Mouse (Mus musculus) stomach, embryonic 15.5 days (tissue): ENCODE measurements around the gene Homez. TPM values are rescaled to one million over a fixed set of nuclear protein-coding genes. Genes with fewer than 3 reads are reported as not detected.
A peak's percentile ranks its signal among the peaks of the same experiment; 100 is the strongest.

Source experiments
- ATAC-seq: fragments of 200-750 bp; cut with Nextera tagmentation; 2 replicates; pipeline ENCODE4 v1.8.0; 2017; ENCODE audit warnings: low read depth, moderate number of reproducible peaks, moderate TSS enrichment; ENCODE audit not compliant: insufficient read depth, low FRiP score
- H3K27ac ChIP-seq: fragments of 300-500 bp; sonication (generic); 2 replicates; pipeline ENCODE4 v1.5.1; 2015; ENCODE audit warnings: mild to moderate bottlenecking, inconsistent platforms
- H3K27me3 ChIP-seq: fragments of 300-500 bp; sonication (generic); replicated peaks from 2 replicates; pipeline ENCODE4 v1.6.1; 2015; ENCODE audit warnings: inconsistent platforms
- H3K36me3 ChIP-seq: fragments of 300-500 bp; sonication (generic); 2 replicates; pipeline ENCODE4 v1.6.1; 2015; ENCODE audit warnings: inconsistent platforms
- H3K4me1 ChIP-seq: fragments of 300-500 bp; sonication (generic); 2 replicates; pipeline ENCODE4 v1.6.1; 2015; ENCODE audit warnings: inconsistent platforms
- H3K4me2 ChIP-seq: fragments of 300-500 bp; sonication (generic); 2 replicates; pipeline ENCODE4 v1.6.1; 2015; ENCODE audit warnings: mild to moderate bottlenecking, inconsistent platforms
- H3K4me3 ChIP-seq: fragments of 300-500 bp; sonication (generic); replicated peaks from 2 replicates; pipeline ENCODE4 v1.5.1; 2015; ENCODE audit warnings: inconsistent platforms
- H3K9ac ChIP-seq: fragments of 300-500 bp; sonication (generic); 2 replicates; pipeline ENCODE4 v1.6.1; 2015; ENCODE audit warnings: inconsistent platforms
- H3K9me3 ChIP-seq: fragments of 300-500 bp; sonication (generic); 2 replicates; pipeline ENCODE4 v1.6.1; 2016; ENCODE audit warnings: inconsistent platforms
- WGBS: fragments of 180-500 bp; shearing (Covaris S2); methylation state at CpG from one replicate; pipeline ENCODE4 v1.1.7; 2015; 5-methylcytosine and 5-hydroxymethylcytosine counted together
- polyA plus RNA-seq: library from polyadenylated mRNA; unstranded; fragments of >200 nt; fragmentation: Nextera tagmentation; extraction: Ambion mirVana; gene quantifications from 2 replicates; pipeline ENCODE4 v1.2.1, GENCODE M21; 2015

Homez gene
- polyA plus RNA-seq, 1 experiment from 2014 or later: 8.4 TPM

DNA sequence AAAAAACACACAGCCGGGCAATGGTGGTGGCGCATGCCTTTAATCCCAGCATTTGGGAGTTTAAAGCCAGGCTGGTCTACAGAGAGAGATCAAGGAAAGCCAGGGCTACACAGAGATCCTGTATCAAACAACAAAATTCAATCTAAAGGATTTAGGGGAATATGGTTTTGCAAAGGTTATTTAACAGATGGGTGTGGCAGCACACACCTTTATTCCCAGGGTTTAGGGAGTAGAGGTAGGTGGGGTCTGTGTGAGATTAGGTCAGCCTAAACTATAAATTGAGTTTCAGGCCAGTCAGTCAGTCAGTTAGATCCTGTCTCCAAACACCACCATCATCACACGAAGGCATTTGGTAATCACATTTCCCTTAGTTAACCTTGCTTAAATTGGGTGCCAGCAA lies 21.4 kb upstream of the Homez start, which contains the start of gene Pabpn1:
Gene Pabpn1 (plus strand): TSS at position 301 of the 400 bp plus-strand sequence.
- ATAC-seq: no peak
- H3K9ac ChIP-seq: no peak within 1 kb of the TSS
- WGBS: 87% methylated on average over 3 of the region's 3 CpGs
- peak within 1 kb of the TSS; percentile 52 for H3K4me2 ChIP-seq
- no peaks in the 10 kb centered on the region for H3K9me3 ChIP-seq
- no peaks in the 10 kb centered on the region for H3K27me3 ChIP-seq
- H3K36me3 ChIP-seq: peaks cover 9% of the 10 kb centered on the region
- peaks cover 11% of the 10 kb centered on the region; the same call in 1 of the 2 replicates for H3K4me1 ChIP-seq
- peak within 1 kb of the TSS; percentile 89 for H3K27ac ChIP-seq
- H3K4me3 ChIP-seq: peak within 1 kb of the TSS; percentile 90

DNA sequence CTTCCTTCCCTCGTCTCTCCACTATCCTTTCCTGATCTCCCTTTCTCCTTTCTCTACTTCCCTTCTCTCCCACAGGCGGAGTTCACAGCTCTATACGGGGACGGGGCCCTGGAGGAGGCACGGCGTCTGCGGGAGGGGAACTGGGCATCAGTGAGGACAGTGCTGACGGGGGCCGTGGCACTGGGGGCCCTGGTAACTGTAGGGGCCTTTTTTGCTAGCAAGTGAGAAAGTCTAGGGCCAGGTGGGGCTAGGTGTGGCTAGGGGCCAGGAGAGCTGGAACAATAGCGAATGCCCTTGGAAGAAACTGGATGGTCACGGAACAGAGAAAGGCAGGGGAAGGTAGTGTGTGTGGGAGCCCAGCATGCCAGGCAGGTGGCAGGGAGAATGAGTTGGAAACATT lies 14.5 kb upstream of the Homez start:
- Histone ChIP-seq H3K27me3 (no peaks in the 10 kb centered on the region), H3K4me2 (peak overlapping the region; percentile 82), H3K36me3 (0 out of 2 replicates have a peak, but pooled peaks cover 3% of the 10 kb centered on the region), H3K27ac (no peak overlapping the region), H3K4me1 (peaks cover 15% of the 10 kb centered on the region), H3K9me3 (no peaks in the 10 kb centered on the region), H3K9ac (no peak overlapping the region), H3K4me3 (no peak overlapping the region)
- 79% methylated on average over 11 of the region's 11 CpGs for WGBS
- ATAC-seq: no peak

DNA sequence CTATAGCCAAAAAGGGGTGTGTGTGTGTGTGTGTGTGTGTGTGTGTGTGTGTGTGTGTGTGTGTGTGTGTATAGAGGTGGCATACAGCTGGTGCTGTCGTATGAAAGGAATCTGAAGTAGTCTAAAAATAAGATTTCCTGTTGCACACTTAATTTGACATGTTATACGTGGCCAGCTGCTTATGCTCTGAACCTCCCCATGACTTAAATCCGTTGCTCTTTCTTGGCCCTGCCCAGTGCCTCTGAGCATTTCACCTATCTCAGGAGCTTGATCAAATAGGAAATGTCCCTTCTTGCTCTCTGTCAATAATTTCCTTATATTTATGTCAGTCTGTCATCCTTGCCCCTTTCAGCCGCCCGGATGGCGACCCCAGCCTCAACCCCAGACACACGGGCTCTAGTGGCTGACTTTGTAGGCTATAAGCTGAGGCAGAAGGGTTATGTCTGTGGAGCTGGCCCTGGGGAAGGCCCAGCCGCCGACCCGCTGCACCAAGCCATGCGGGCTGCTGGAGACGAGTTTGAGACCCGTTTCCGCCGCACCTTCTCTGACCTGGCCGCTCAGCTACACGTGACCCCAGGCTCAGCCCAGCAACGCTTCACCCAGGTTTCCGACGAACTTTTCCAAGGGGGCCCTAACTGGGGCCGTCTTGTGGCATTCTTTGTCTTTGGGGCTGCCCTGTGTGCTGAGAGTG lies 13.4 kb upstream of the Homez start:
- Histone ChIP-seq H3K4me2 (peak overlapping the region; percentile 82), H3K9me3 (no peaks in the 10 kb centered on the region), H3K36me3 (0 out of 2 replicates have a peak, but pooled peaks cover 3% of the 10 kb centered on the region), H3K27ac (peak overlapping the region; percentile 88), H3K27me3 (no peaks in the 10 kb centered on the region), H3K9ac (peak overlapping the region; percentile 66), H3K4me1 (peaks cover 15% of the 10 kb centered on the region), H3K4me3 (peak overlapping the region; percentile 53)
- peak; percentile 6 for ATAC-seq
- WGBS: 16% methylated on average over 21 of the region's 21 CpGs

- peak within 1 kb of the TSS; percentile 66 for H3K9ac ChIP-seq
- H3K4me1 ChIP-seq: peaks cover 15% of the 10 kb centered on the region
- peak within 1 kb of the TSS; percentile 82 for H3K4me2 ChIP-seq
- H3K36me3 ChIP-seq: 0 out of 2 replicates have a peak, but pooled peaks cover 3% of the 10 kb centered on the region
- H3K27me3 ChIP-seq: no peaks in the 10 kb centered on the region
- peak within 1 kb of the TSS; percentile 88 for H3K27ac ChIP-seq
- under 1% methylated on average over 27 of the region's 27 CpGs for WGBS
- H3K4me3 ChIP-seq: peak within 1 kb of the TSS; percentile 53
- H3K9me3 ChIP-seq: no peaks in the 10 kb centered on the region
- peak; percentile 88 for ATAC-seq
Measured at GRCm38 (mm10) chr14:54883154-54884021, 12.6 kb upstream of the Homez start, which contains the start of the genes Bcl2l2 and Gm20521. Bcl2l2 (plus strand) TSS chr14:54883377. Gm20521 (plus strand) TSS chr14:54883441.

GRCm38 (mm10) chr14:54877048-54877715 lies 6.4 kb upstream of the Homez start, which contains the start of gene Ppp1r3e:
Ppp1r3e (minus strand) TSS chr14:54877550.
- no peaks in the 10 kb centered on the region for H3K27me3 ChIP-seq
- under 1% methylated on average over 60 of the region's 61 CpGs for WGBS
- peak within 1 kb of the TSS; percentile 85 for H3K27ac ChIP-seq

DNA sequence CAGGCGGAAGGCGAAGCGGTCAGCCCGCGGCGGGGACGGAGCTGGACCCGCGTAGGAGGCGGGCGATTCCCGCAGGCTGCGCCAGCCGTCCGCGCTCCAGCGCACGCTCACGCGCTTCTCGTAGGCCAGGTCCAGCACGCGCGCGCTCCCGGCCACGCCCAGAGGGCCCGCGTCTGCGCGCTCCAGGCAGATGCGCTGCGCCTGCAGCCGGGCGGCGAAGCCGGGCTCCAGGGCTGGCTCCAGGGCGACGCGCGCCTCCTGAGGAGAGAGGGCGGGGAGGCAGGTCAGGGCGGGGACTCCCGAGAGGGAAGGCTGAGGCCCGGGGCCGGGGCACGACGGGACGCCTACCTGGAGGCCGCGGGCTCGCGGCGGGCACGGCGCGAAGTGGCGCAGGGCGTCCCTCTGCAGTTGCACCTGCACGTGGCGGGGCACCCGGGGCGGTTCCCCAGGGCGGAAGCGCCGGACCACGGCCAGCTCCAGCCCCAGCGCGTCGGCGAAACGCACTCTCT lies 5.8 kb upstream of the Homez start:
- Histone ChIP-seq H3K4me3 (peak overlapping the region; percentile 83), H3K36me3 (no peaks in the 10 kb centered on the region), H3K9me3 (no peaks in the 10 kb centered on the region), H3K27ac (peak overlapping the region; percentile 85), H3K27me3 (no peaks in the 10 kb centered on the region), H3K4me1 (no peaks in the 10 kb centered on the region), H3K9ac (peak overlapping the region; percentile 71), H3K4me2 (peak overlapping the region; percentile 89)
- under 1% methylated on average over 70 of the region's 72 CpGs for WGBS
- peak; percentile 91 for ATAC-seq

More at GRCm38 (mm10) chr14:54877048-54877715, 6.4 kb upstream of the Homez start, which contains the start of gene Ppp1r3e:
- peak; percentile 80 for ATAC-seq
- H3K9ac ChIP-seq: peak within 1 kb of the TSS; percentile 71
- no peaks in the 10 kb centered on the region for H3K9me3 ChIP-seq
- no peaks in the 10 kb centered on the region for H3K36me3 ChIP-seq
- no peaks in the 10 kb centered on the region for H3K4me1 ChIP-seq
- H3K4me3 ChIP-seq: peak within 1 kb of the TSS; percentile 83
- peak within 1 kb of the TSS; percentile 89 for H3K4me2 ChIP-seq

DNA sequence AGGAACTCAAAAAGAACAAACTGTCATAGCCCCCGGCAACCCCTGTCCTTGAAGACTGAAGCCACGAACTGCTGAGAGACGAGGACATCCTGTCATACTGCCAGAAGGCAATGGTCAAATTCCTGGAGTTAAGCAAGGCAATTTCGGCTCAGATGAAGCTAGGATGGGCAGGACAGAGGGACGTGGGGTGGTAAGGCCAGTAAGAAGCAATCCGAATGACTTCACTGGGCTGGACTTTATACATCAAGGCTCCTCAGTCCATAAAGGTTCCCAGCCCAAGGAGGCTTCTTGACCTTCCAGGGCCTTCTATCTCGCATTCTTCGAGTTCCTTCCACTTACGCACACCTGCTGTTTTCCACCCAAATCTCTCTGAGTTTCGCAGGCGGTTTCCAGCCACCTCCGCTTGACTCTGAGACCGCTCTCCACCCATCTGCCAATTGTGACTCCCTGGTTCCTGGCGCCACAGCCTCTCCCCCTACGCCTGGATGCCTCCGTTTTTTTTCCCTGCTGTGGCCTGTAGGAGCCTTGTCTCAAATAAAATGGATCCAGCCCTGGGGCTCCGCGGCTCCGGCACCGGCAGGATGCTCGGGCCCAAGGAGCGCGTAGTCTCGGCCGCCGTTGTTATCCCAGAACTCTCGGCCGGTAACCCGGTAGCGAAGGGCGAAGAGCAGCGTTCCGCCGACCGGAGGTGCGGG lies 5.2 kb upstream of the Homez start:
- Histone ChIP-seq H3K4me3 (peak overlapping the region; percentile 83), H3K27ac (peak overlapping the region; percentile 85), H3K36me3 (no peaks in the 10 kb centered on the region), H3K9me3 (no peaks in the 10 kb centered on the region), H3K4me1 (no peaks in the 10 kb centered on the region), H3K9ac (peak overlapping the region; percentile 71), H3K4me2 (peak overlapping the region; percentile 89), H3K27me3 (no peaks in the 10 kb centered on the region)
- peak; percentile 33 for ATAC-seq
- 5% methylated on average over 36 of the region's 36 CpGs for WGBS

- Histone ChIP-seq H3K4me2 (no peak overlapping the region), H3K27ac (no peak overlapping the region), H3K27me3 (no peaks in the 10 kb centered on the region), H3K4me3 (no peak overlapping the region), H3K36me3 (no peaks in the 10 kb centered on the region), H3K4me1 (no peaks in the 10 kb centered on the region), H3K9me3 (no peaks in the 10 kb centered on the region), H3K9ac (no peak overlapping the region)
- 94% methylated on average over 3 of the region's 3 CpGs for WGBS
- no peak for ATAC-seq
Measured at GRCm38 (mm10) chr14:54874165-54874564, 3.4 kb upstream of the Homez start.

- H3K27me3 ChIP-seq: no peaks in the 10 kb centered on the region
- no peak overlapping the region for H3K27ac ChIP-seq
- no peaks in the 10 kb centered on the region for H3K9me3 ChIP-seq
- no peak for ATAC-seq
- WGBS: 86% methylated on average over 4 of the region's 4 CpGs
- no peak overlapping the region for H3K9ac ChIP-seq
- H3K4me1 ChIP-seq: no peaks in the 10 kb centered on the region
- H3K36me3 ChIP-seq: no peaks in the 10 kb centered on the region
- H3K4me2 ChIP-seq: no peak overlapping the region
- H3K4me3 ChIP-seq: no peak overlapping the region
Measured at GRCm38 (mm10) chr14:54868026-54868425, 2.7 kb downstream of the Homez start.

- Histone ChIP-seq H3K9ac (no peak overlapping the region), H3K27ac (no peak overlapping the region), H3K4me3 (no peak overlapping the region), H3K36me3 (no peaks in the 10 kb centered on the region), H3K9me3 (no peaks in the 10 kb centered on the region), H3K4me1 (no peaks in the 10 kb centered on the region), H3K4me2 (no peak overlapping the region), H3K27me3 (no peaks in the 10 kb centered on the region)
- WGBS: 56% methylated on average over 5 of the region's 5 CpGs
- ATAC-seq: no peak
Measured at GRCm38 (mm10) chr14:54866936-54867335, 3.8 kb downstream of the Homez start.

- H3K4me1 ChIP-seq: no peaks in the 10 kb centered on the region
- no peak overlapping the region for H3K9ac ChIP-seq
- no peak overlapping the region for H3K27ac ChIP-seq
- WGBS: 36% methylated on average over 3 of the region's 3 CpGs
- no peak overlapping the region for H3K4me2 ChIP-seq
- no peaks in the 10 kb centered on the region for H3K27me3 ChIP-seq
- ATAC-seq: no peak
- no peak overlapping the region for H3K4me3 ChIP-seq
- H3K9me3 ChIP-seq: no peaks in the 10 kb centered on the region
- no peaks in the 10 kb centered on the region for H3K36me3 ChIP-seq
Measured at GRCm38 (mm10) chr14:54866268-54866667, 4.5 kb downstream of the Homez start.
